Mouse (Mus musculus): ENCODE measurements around the gene Pibf1. TPM values are rescaled to one million over a fixed set of nuclear protein-coding genes. Genes with fewer than 3 reads are reported as not detected.

The Pibf1 gene
- polyA plus RNA-seq, 1 experiment, result 2.8 TPM

- no peak for DNase-seq (ENCODE audit: low read depth)
Observed at GRCm38 (mm10) chr14:99141786-99142633, 42.8 kb downstream of the Pibf1 start.

- DNase-seq (ENCODE audit: low read depth), result no peak
Observed at GRCm38 (mm10) chr14:99146841-99147240, 47.6 kb downstream of the Pibf1 start.

GRCm38 (mm10) chr14:99152683-99153082 is 53.5 kb downstream of the Pibf1 start:
- DNase-seq (ENCODE audit: low read depth), result no peak

GRCm38 (mm10) chr14:99159940-99160339 is 60.7 kb downstream of the Pibf1 start:
- no peak for DNase-seq (ENCODE audit: low read depth)

GRCm38 (mm10) chr14:99163051-99163450 is 63.8 kb downstream of the Pibf1 start:
- DNase-seq (ENCODE audit: low read depth), result no peak

GRCm38 (mm10) chr14:99174138-99174745 is 75.0 kb downstream of the Pibf1 start:
- DNase-seq (ENCODE audit: low read depth), result no peak

GRCm38 (mm10) chr14:99176559-99176958 is 77.3 kb downstream of the Pibf1 start:
- DNase-seq (ENCODE audit: low read depth), result no peak

- no peak for DNase-seq (ENCODE audit: low read depth)
Observed at GRCm38 (mm10) chr14:99190153-99190790, 91.0 kb downstream of the Pibf1 start.

- no peak for DNase-seq (ENCODE audit: low read depth)
Observed at GRCm38 (mm10) chr14:99205865-99206264, 106.6 kb downstream of the Pibf1 start.

- DNase-seq (ENCODE audit: low read depth), result no peak
Observed at GRCm38 (mm10) chr14:99206591-99206990, 107.4 kb downstream of the Pibf1 start.

- no peak for DNase-seq (ENCODE audit: low read depth)
Observed at GRCm38 (mm10) chr14:99210431-99210830, 111.2 kb downstream of the Pibf1 start.

- no peak for DNase-seq (ENCODE audit: low read depth)
Observed at GRCm38 (mm10) chr14:99218396-99219012, 119.3 kb downstream of the Pibf1 start.

GRCm38 (mm10) chr14:99219757-99220171 is 120.5 kb downstream of the Pibf1 start:
- DNase-seq (ENCODE audit: low read depth), result no peak

- DNase-seq (ENCODE audit: low read depth), result no peak
Observed at GRCm38 (mm10) chr14:99225929-99226328, 126.7 kb downstream of the Pibf1 start.

GRCm38 (mm10) chr14:99229071-99229780 is 130.0 kb downstream of the Pibf1 start:
- no peak for DNase-seq (ENCODE audit: low read depth)

GRCm38 (mm10) chr14:99233056-99233455 is 133.8 kb downstream of the Pibf1 start:
- DNase-seq (ENCODE audit: low read depth), result no peak

- no peak for DNase-seq (ENCODE audit: low read depth)
Observed at GRCm38 (mm10) chr14:99237115-99237514, 137.9 kb downstream of the Pibf1 start.

GRCm38 (mm10) chr14:99240563-99240962 is 141.3 kb downstream of the Pibf1 start:
- DNase-seq (ENCODE audit: low read depth), result no peak

GRCm38 (mm10) chr14:99244508-99244907 is 145.3 kb downstream of the Pibf1 start:
- no peak for DNase-seq (ENCODE audit: low read depth)

GRCm38 (mm10) chr14:99262026-99262425 is 162.8 kb downstream of the Pibf1 start:
- DNase-seq (ENCODE audit: low read depth), result no peak

- DNase-seq (ENCODE audit: low read depth), result no peak
Observed at GRCm38 (mm10) chr14:99263816-99264215, 164.6 kb downstream of the Pibf1 start.

- DNase-seq (ENCODE audit: low read depth), result no peak
Observed at GRCm38 (mm10) chr14:99265791-99266190, 166.6 kb downstream of the Pibf1 start.

All from gonadal fat pad, adult 2 months (tissue).